Mouse (Mus musculus) ES-E14 (cell line): ENCODE data around the gene Trp53tg5.

ENCODE experiments used
- CHD2 ChIP-seq: IDR thresholded peaks from 2 replicates; pipeline ENCODE4 v1.6.1; 2014; ENCODE audit warnings: mild to moderate bottlenecking, low read depth, low read length, inconsistent platforms
- ZNF384 ChIP-seq: IDR thresholded peaks from 2 replicates; pipeline ENCODE4 v1.6.1; 2012; ENCODE audit warnings: low read depth, low read length, inconsistent platforms

DNA sequence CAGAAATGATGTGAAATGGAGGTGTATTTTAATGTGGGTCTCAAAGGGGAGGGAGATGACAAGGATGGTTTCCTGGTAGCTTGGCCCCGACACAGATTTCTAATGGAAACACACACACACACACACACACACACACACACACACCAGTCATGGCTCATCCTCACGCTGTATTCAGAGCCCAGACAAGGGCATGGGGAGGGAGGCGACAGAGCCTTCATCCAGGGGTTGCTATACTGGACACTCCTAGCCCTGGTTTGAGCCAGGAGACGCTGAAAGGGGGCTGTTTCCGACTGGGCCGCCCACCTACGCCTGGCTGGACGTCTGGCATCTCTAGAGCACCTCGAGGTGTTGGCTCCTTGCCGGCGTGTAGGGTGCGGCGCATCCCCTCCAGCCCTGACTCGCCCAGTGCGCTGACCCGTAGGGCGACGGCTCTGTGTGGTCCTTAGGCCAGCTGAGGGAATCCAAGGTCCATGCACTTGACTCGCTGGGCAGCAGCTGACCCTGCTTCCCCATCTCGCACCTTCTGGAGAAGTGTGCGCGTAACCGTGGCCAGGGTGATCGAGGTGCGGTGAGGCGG lies 12.2 kb upstream of the Trp53tg5 start, which contains the start of gene Dbndd2:
- no peak for TF ChIP-seq ZNF384
- no peak for TF ChIP-seq CHD2
